Mouse (Mus musculus) cortical plate, adult 2 months (tissue): ENCODE data around the gene Ninj2.

ENCODE experiments used
- CTCF ChIP-seq: fragments of 200-500 bp; IDR thresholded peaks from 2 replicates; pipeline ENCODE4 v1.5.1; 2011; ENCODE audit warnings: mild to moderate bottlenecking, control low read depth, low read length; ENCODE audit not compliant: insufficient read depth; ENCODE audit errors: extremely low read depth
- POLR2A ChIP-seq: fragments of 200-500 bp; IDR thresholded peaks from 2 replicates; pipeline ENCODE4 v1.6.1; 2011; ENCODE audit warnings: mild to moderate bottlenecking, low read length, control low read depth; ENCODE audit not compliant: insufficient read depth; ENCODE audit errors: extremely low read depth

- TF ChIP-seq CTCF (no peak), POLR2A (no peak)
These were observed 142.7 kb downstream of the Ninj2 start for GRCm38 (mm10) chr6:120235874-120236273.
